Mouse (Mus musculus) cerebellum, adult 2 months (tissue): ENCODE results near the gene Klk1b11. TPM values are rescaled to one million over a fixed set of nuclear protein-coding genes. Genes with fewer than 3 reads are reported as not detected.
"Not testable (repeated sequence)": the region's sequence is repeated elsewhere in the genome, so short reads cannot be mapped to it uniquely, and the experiment has no call there.

Experiments used
- DNase-seq, 2 experiments: peaks; one replicate each; pipeline ENCODE4 v3.0.0; 2021
- H3K27ac ChIP-seq: fragments of 200-500 bp; 2 replicates; pipeline ENCODE4 v1.5.1; 2012; ENCODE audit warnings: low read length, control low read depth, inconsistent platforms; ENCODE audit not compliant: insufficient read depth
- H3K27me3 ChIP-seq: fragments of 200-500 bp; 2 replicates; pipeline ENCODE4 v1.6.1; 2012; ENCODE audit warnings: inconsistent platforms, mild to moderate bottlenecking, low read length, moderate library complexity; ENCODE audit not compliant: control insufficient read depth, insufficient read depth
- H3K4me1 ChIP-seq: fragments of 200-500 bp; 2 replicates; pipeline ENCODE4 v1.6.1; 2011; ENCODE audit warnings: low read length; ENCODE audit not compliant: control insufficient read depth, insufficient read depth
- H3K4me3 ChIP-seq: fragments of 200-500 bp; replicated peaks from 2 replicates; pipeline ENCODE3; 2011; ENCODE audit warnings: mild to moderate bottlenecking, low read depth, low read length, control low read depth; ENCODE audit not compliant: insufficient read depth
- CTCF ChIP-seq: fragments of 200-500 bp; IDR thresholded peaks from 2 replicates; pipeline ENCODE4 v1.5.1; 2011; ENCODE audit warnings: low read depth, mild to moderate bottlenecking, control low read depth, low read length, moderate library complexity, borderline replicate concordance; ENCODE audit not compliant: insufficient read depth
- POLR2A ChIP-seq: fragments of 200-500 bp; IDR thresholded peaks from 2 replicates; pipeline ENCODE4 v1.6.1; 2011; ENCODE audit warnings: low read length, control low read depth, borderline replicate concordance; ENCODE audit not compliant: insufficient read depth
- WGBS: fragments of 180-500 bp; shearing (Covaris S2); methylation state at CpG from one replicate; pipeline ENCODE4 v1.1.7; 2018; 5-methylcytosine and 5-hydroxymethylcytosine counted together
- polyA plus RNA-seq: library from polyadenylated mRNA; depleted of rRNA; stranded (reverse); fragments of >200 nt; gene quantifications from 2 replicates; pipeline ENCODE4 v1.2.3, GENCODE M21; 2012; rRNA removed

Klk1b11 gene
- polyA plus RNA-seq, 1 experiment, result not detected

DNA sequence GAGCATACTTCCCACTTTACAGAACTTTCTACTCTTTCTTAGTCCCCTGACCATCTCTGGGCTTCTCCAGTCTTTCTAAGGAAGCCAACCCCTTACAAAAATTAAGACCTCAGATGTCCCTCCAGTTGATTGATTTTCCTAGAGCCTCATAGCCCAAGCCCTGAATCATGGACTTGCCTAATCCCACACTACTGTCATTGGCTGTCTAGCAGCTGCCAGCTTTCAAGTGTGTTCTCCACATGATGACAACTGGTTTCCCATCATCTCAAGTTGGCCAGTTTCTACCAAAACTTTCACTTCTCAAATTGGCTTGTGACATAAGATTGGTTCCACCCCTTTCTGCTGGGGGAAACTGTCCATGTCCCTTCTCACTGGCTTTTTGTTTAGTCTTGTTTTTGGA lies 9.2 kb downstream of the Klk1b11 start:
- Histone ChIP-seq H3K4me1 (no peaks in the 10 kb centered on the region), H3K4me3 (no peak overlapping the region), H3K27me3 (no peaks in the 10 kb centered on the region), H3K27ac (no peak overlapping the region)
- DNase-seq, result no peak
- TF ChIP-seq POLR2A, result no peak
- no peak for TF ChIP-seq CTCF

- DNase-seq, H3K4me1 ChIP-seq, H3K27me3 ChIP-seq, H3K4me3 ChIP-seq, H3K27ac ChIP-seq: not testable (repeated sequence)
Measured at GRCm38 (mm10) chr7:44011868-44012267, 16.2 kb downstream of the Klk1b11 start, which contains the start of gene Klk1b26. TSS of gene Klk1b26 (plus strand) at chr7:44012168.

DNA sequence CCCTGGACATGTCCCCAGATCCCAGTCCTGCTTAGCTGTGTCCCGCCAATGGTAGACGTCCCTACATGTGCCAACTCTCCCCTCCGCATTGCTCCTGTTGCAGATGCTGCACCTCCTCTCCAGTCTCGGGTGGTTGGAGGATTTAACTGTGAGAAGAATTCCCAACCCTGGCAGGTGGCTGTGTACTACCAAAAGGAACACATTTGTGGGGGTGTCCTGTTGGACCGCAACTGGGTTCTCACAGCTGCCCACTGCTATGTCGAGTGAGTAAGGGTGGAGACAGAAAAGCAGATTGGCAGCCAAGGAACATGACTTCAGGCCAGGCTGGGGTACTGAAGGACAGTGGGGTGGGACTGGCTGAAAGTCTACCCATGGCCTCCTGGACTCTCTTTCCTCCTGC lies 19.0 kb downstream of the Klk1b11 start:
- 65% methylated on average over 6 of the region's 6 CpGs for WGBS
- not testable (repeated sequence) for H3K27me3 ChIP-seq

DNA sequence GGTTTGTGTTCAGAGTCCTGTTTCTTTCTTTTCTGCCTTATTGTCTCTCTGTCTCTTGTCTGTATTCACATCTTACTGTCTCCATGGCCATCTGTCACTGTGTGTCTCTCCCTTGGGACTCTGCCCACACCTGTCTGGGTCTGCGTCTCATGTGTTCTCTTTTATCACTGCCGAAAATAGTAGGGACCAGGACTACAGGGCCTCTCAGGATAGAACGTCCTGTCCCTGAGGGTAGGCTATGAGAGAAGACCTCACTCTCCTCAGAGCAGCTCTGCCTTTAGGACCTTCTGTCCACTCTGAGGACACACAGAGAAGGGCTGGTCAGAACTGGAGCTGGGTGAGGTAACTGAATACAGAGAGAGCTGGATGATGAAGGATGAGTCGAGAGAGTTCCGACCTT lies 19.4 kb downstream of the Klk1b11 start:
- H3K27ac ChIP-seq, result no peak overlapping the region
- DNase-seq, result no peak
- H3K4me1 ChIP-seq, result no peaks in the 10 kb centered on the region
- WGBS, result 69% methylated on average over 5 of the region's 5 CpGs
- TF ChIP-seq CTCF (no peak), POLR2A (no peak)
- H3K27me3 ChIP-seq, result no peaks in the 10 kb centered on the region
- no peak overlapping the region for H3K4me3 ChIP-seq

More for the DNA sequence above, 19.0 kb downstream of the Klk1b11 start:
- DNase-seq, H3K4me1 ChIP-seq, H3K27ac ChIP-seq, H3K4me3 ChIP-seq: not testable (repeated sequence)

Other genes with a start within 250 kb of the Klk1b11 start
- not detected in 2 replicates for gene Klk12, start 227.0 kb upstream of the Klk1b11 start, polyA plus RNA-seq
- gene Klk11, start 221.3 kb upstream of the Klk1b11 start, polyA plus RNA-seq, result not detected in 2 replicates
- gene Klk10, start 214.8 kb upstream of the Klk1b11 start, polyA plus RNA-seq, result 0.20 and 0.24 TPM in 2 replicates
- 0.07 and 0.11 TPM in 2 replicates for gene Klk9, start 204.0 kb upstream of the Klk1b11 start, polyA plus RNA-seq
- gene Klk8, start 198.3 kb upstream of the Klk1b11 start, polyA plus RNA-seq, result 1.6 and 1.9 TPM in 2 replicates
- not detected in 2 replicates for gene Klk7, start 184.6 kb upstream of the Klk1b11 start, polyA plus RNA-seq
- gene Klk6, start 171.4 kb upstream of the Klk1b11 start, polyA plus RNA-seq, result 88.4 and 102 TPM in 2 replicates
- not detected in 2 replicates for gene Klk5, start 153.9 kb upstream of the Klk1b11 start, polyA plus RNA-seq
- not detected in 2 replicates for gene Klk4, start 114.7 kb upstream of the Klk1b11 start, polyA plus RNA-seq
- not detected in 2 replicates for gene Klk15, start 62.1 kb upstream of the Klk1b11 start, polyA plus RNA-seq
- not detected in 2 replicates for gene Klk1b8, start 45.2 kb upstream of the Klk1b11 start, polyA plus RNA-seq
- gene Klk1b1, start 29.1 kb upstream of the Klk1b11 start, polyA plus RNA-seq, result not detected in 2 replicates
- gene Klk1b9, start 19.8 kb upstream of the Klk1b11 start, polyA plus RNA-seq, result 0.13 and 0.25 TPM in 2 replicates
- gene Klk1b26, start 16.3 kb downstream of the Klk1b11 start, polyA plus RNA-seq, result not detected in 2 replicates
- 0.38 and 0.51 TPM in 2 replicates for gene Klk1b27, start 56.4 kb downstream of the Klk1b11 start, polyA plus RNA-seq
- gene Klk1b21, start 106.5 kb downstream of the Klk1b11 start, polyA plus RNA-seq, result not detected in 2 replicates
- gene Klk1b22, start 116.8 kb downstream of the Klk1b11 start, polyA plus RNA-seq, result not detected in 2 replicates
- gene Klk1b16, start 140.9 kb downstream of the Klk1b11 start, polyA plus RNA-seq, result not detected in 2 replicates
- gene Klk1b24, start 192.4 kb downstream of the Klk1b11 start, polyA plus RNA-seq, result 0.29 and 0.38 TPM in 2 replicates
- gene Klk1b3, start 202.3 kb downstream of the Klk1b11 start, polyA plus RNA-seq, result not detected in 2 replicates
- not detected in 2 replicates for gene Klk1b4, start 211.6 kb downstream of the Klk1b11 start, polyA plus RNA-seq
- not detected in 2 replicates for gene Klk1b5, start 220.1 kb downstream of the Klk1b11 start, polyA plus RNA-seq
- gene Klk1, start 229.5 kb downstream of the Klk1b11 start, polyA plus RNA-seq, result 0.20 and 0.36 TPM in 2 replicates
- not detected in 2 replicates for gene Gm36864, start 240.3 kb downstream of the Klk1b11 start, polyA plus RNA-seq